Mouse (Mus musculus) midbrain, embryonic 15.5 days (tissue): ENCODE results near the gene Gpr155. TPM values are rescaled to one million over a fixed set of nuclear protein-coding genes. Genes with fewer than 3 reads are reported as not detected.
A peak's percentile ranks its signal among the peaks of the same experiment; 100 is the strongest.

Source experiments
- ATAC-seq: fragments of 200-750 bp; cut with Nextera tagmentation; replicated peaks from 2 replicates; pipeline ENCODE4 v1.8.0; 2017; ENCODE audit warnings: moderate TSS enrichment
- H3K27ac ChIP-seq: fragments of 300-500 bp; sonication (generic); 2 replicates; pipeline ENCODE4 v1.5.1; 2015; ENCODE audit warnings: mild to moderate bottlenecking, inconsistent platforms
- H3K27me3 ChIP-seq: fragments of 300-500 bp; sonication (generic); replicated peaks from 2 replicates; pipeline ENCODE4 v1.6.1; 2015; ENCODE audit warnings: inconsistent platforms
- H3K36me3 ChIP-seq: fragments of 300-500 bp; sonication (generic); replicated peaks from 2 replicates; pipeline ENCODE4 v1.6.1; 2015; ENCODE audit warnings: inconsistent platforms
- H3K4me1 ChIP-seq: fragments of 300-500 bp; sonication (generic); 2 replicates; pipeline ENCODE4 v1.6.1; 2015; ENCODE audit warnings: inconsistent platforms
- H3K4me2 ChIP-seq: fragments of 300-500 bp; sonication (generic); 2 replicates; pipeline ENCODE4 v1.6.1; 2015; ENCODE audit warnings: inconsistent platforms, mild to moderate bottlenecking, moderate library complexity
- H3K4me3 ChIP-seq: fragments of 300-500 bp; sonication (generic); 2 replicates; pipeline ENCODE4 v1.5.1; 2015; ENCODE audit warnings: mild to moderate bottlenecking, inconsistent platforms
- H3K9ac ChIP-seq: fragments of 300-500 bp; sonication (generic); 2 replicates; pipeline ENCODE4 v1.6.1; 2015; ENCODE audit warnings: mild to moderate bottlenecking, inconsistent platforms
- H3K9me3 ChIP-seq: fragments of 300-500 bp; sonication (generic); 2 replicates; pipeline ENCODE4 v1.6.1; 2016; ENCODE audit warnings: inconsistent platforms
- WGBS: fragments of 180-500 bp; shearing (Covaris S2); methylation state at CpG from one replicate; pipeline ENCODE4 v1.1.7; 2015; ENCODE audit warnings: mixed read lengths; 5-methylcytosine and 5-hydroxymethylcytosine counted together
- polyA plus RNA-seq: library from polyadenylated mRNA; unstranded; fragments of >200 nt; fragmentation: Nextera tagmentation; extraction: Ambion mirVana; gene quantifications from 2 replicates; pipeline ENCODE4 v1.2.1, GENCODE M21; 2015

Gpr155 gene
- polyA plus RNA-seq, 1 experiment from 2014 or later = 14.0 TPM

DNA sequence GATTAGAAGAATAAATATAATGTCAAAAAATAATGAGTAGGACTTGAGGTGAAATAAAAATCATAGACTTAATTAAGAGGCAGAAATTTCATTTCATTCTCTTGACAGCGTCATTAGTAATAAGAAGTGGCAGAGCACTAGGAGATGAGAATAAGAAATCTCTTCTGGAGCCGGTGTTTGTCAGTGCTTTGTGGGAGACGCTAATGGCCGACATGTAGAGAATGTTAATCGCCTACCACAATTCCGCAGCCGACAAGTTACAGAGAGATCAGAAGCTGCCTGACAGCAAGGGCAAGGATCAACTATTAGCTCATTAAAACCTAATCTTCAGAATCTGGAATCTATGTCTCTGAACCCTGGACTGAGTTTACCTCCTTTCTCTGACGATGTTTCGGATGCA lies 38.6 kb downstream of the Gpr155 start:
- H3K4me3 ChIP-seq = no peak overlapping the region
- H3K9ac ChIP-seq = no peak overlapping the region
- 0 out of 2 replicates have a peak overlapping the region, but pooled peaks have one; percentile 10 for H3K27ac ChIP-seq
- WGBS = 48% methylated on average over 9 of the region's 9 CpGs
- 0 out of 2 replicates have a peak, but pooled peaks cover 4% of the 10 kb centered on the region for H3K4me1 ChIP-seq
- H3K36me3 ChIP-seq = no peaks in the 10 kb centered on the region
- H3K9me3 ChIP-seq = no peaks in the 10 kb centered on the region
- no peak for ATAC-seq
- H3K4me2 ChIP-seq = no peak overlapping the region
- no peaks in the 10 kb centered on the region for H3K27me3 ChIP-seq

DNA sequence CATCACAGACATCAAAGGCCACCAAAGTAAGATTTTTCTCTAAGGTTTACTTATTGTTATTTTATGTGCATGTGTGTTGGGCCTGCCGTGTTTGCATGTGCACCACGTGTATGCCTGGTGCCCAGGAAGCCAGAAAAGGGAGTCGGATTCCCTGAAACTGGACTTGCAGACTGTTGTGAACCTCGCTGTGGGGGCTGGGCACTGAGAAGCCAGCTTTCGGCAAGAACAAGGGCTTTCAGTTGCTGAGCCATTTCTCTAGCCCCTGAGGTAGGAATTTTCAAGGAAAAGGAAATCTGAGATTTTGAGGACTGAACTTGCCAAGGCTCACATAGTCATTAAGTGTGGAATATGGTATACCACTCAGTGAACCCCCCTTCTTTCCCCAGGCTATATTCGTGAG lies 39.2 kb downstream of the Gpr155 start:
- H3K4me2 ChIP-seq = no peak overlapping the region
- 0 out of 2 replicates have a peak, but pooled peaks cover 4% of the 10 kb centered on the region for H3K4me1 ChIP-seq
- whole genome bisulfite sequencing = 54% methylated on average over 6 of the region's 6 CpGs
- no peaks in the 10 kb centered on the region for H3K36me3 ChIP-seq
- 0 out of 2 replicates have a peak overlapping the region, but pooled peaks have one; percentile 20 for H3K27ac ChIP-seq
- no peaks in the 10 kb centered on the region for H3K9me3 ChIP-seq
- H3K4me3 ChIP-seq = no peak overlapping the region
- ATAC-seq = no peak
- no peaks in the 10 kb centered on the region for H3K27me3 ChIP-seq
- H3K9ac ChIP-seq = no peak overlapping the region

DNA sequence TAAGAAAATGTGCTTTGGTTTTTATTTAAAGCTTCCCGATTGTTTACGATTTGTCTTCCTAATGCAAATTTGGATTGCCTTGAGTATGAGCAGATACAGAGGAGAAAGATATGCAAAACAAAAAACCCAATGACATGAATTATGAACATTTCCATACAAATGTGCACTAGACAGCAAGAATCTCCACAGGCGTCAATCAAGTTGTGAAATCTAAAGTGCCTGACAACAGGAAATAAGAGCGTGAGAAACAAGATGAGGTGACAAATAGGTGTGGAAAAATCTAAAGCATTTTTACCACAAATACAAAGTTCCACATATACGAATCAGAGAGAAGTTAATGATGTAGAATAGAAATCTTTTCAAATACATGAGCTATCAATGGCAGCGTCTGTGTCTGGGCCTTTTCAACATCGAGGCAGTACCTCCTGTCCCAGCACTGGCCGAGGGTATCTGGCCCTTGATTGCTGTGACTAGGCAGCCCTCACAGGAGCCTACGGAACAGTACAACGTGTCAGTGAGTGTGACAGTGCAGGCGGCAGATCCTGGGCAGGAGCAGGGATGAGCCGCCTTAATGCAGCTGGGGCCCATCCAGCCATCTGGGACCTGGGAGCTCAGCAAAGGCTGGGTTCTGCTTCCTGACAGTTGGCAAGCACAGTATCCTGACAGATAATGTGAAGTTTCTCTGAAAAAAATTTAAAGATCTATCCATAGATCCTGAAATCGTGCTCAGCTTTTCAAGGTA lies 39.9 kb downstream of the Gpr155 start:
- ATAC-seq = no peak
- Histone ChIP-seq H3K36me3 (no peaks in the 10 kb centered on the region), H3K4me2 (no peak overlapping the region), H3K9me3 (no peaks in the 10 kb centered on the region), H3K27ac (no peak overlapping the region), H3K4me3 (no peak overlapping the region), H3K4me1 (0 out of 2 replicates have a peak, but pooled peaks cover 4% of the 10 kb centered on the region), H3K9ac (no peak overlapping the region), H3K27me3 (no peaks in the 10 kb centered on the region)
- WGBS = 66% methylated on average over 13 of the region's 13 CpGs

DNA sequence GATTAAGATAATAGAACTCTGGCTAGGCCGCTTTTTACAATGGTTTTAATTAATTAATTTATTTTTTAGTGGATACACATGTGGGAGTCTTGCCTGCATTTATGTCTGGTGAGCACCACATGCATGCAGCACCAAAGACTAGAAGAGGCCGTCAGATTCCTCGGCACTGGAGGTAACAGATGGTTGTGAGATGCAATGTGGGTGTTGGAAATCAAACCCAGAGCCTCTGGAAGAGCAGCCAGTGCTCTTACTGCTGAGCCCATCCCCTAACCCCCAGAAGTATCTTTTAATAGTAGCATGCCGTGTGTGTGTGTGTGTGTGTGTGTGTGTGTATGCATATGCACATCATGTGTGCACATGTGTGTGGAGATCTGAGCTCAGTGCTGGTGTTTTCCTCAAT lies 41.2 kb downstream of the Gpr155 start:
- Histone ChIP-seq H3K36me3 (no peaks in the 10 kb centered on the region), H3K4me3 (no peak overlapping the region), H3K4me1 (0 out of 2 replicates have a peak, but pooled peaks cover 4% of the 10 kb centered on the region), H3K27ac (no peak overlapping the region), H3K9ac (no peak overlapping the region), H3K27me3 (no peaks in the 10 kb centered on the region), H3K4me2 (no peak overlapping the region), H3K9me3 (no peaks in the 10 kb centered on the region)
- 96% methylated on average over 4 of the region's 4 CpGs for WGBS
- ATAC-seq = no peak

DNA sequence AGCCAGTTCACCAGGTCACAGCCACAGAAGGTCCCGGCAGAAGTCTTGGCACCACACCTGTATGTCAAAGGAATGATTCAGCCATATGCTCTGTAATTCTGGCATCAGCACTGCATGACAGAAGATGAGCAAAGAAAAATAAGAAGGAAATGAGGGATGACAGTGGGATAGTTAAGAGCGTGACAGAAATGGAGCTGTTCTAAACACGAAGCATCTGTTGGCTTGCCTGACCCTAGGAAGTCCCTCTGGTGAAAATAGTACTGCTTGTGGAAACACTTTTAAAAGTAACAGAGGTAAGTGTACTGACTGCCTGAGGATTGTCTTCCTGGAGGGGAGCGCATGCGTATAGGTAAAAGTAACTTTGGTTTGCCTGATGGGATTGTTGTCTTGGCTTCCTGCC lies 42.7 kb downstream of the Gpr155 start:
- Histone ChIP-seq H3K36me3 (no peaks in the 10 kb centered on the region), H3K4me1 (0 out of 2 replicates have a peak, but pooled peaks cover 4% of the 10 kb centered on the region), H3K9ac (no peak overlapping the region), H3K27me3 (no peaks in the 10 kb centered on the region), H3K9me3 (no peaks in the 10 kb centered on the region), H3K27ac (no peak overlapping the region), H3K4me3 (no peak overlapping the region), H3K4me2 (no peak overlapping the region)
- no peak for ATAC-seq
- WGBS = 93% methylated on average over 5 of the region's 5 CpGs

DNA sequence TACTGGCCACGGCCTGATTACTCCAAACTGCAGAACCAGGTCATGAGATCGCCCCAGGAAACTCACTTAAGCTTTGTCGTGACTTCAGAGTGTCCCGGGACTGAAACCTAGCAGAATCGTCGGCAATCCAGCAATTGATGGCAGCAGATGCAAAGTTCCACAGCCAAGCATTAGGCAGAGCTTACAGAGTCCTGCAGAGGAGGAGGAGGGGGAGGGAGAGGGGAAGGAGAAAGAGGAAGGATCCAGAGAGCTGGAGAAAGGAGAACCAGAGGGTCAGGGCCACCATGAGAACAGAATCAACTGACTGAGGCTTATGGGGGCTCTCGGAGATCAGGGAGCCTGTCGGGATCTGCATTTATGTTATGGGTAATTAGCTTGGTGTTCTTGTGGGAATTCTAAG lies 48.0 kb downstream of the Gpr155 start:
- Histone ChIP-seq H3K4me3 (no peak overlapping the region), H3K9me3 (no peaks in the 10 kb centered on the region), H3K36me3 (no peaks in the 10 kb centered on the region), H3K4me2 (no peak overlapping the region), H3K27ac (no peak overlapping the region), H3K9ac (no peak overlapping the region), H3K4me1 (no peaks in the 10 kb centered on the region), H3K27me3 (no peaks in the 10 kb centered on the region)
- WGBS = 74% methylated on average over 8 of the region's 8 CpGs
- ATAC-seq = no peak

DNA sequence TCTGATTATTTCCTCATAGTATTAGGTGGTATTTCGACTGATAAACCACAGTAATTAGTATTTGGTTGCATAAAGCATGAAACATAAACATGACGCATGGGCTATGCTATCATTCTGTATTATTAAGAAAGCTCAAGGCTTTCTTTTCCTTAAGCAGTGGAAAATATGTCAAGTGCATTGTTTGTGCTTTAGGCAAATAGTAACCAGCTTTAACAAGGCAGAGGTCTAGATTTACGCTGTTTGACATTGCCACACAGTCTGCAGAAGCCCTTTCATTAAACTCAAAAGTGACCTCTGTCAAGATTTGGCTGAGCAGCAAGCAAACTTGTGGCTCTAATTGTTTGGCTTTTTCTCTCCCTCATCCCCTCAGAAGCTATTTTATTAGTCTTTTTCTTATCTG lies 50.4 kb downstream of the Gpr155 start:
- no peak overlapping the region for H3K4me2 ChIP-seq
- H3K36me3 ChIP-seq = no peaks in the 10 kb centered on the region

DNA sequence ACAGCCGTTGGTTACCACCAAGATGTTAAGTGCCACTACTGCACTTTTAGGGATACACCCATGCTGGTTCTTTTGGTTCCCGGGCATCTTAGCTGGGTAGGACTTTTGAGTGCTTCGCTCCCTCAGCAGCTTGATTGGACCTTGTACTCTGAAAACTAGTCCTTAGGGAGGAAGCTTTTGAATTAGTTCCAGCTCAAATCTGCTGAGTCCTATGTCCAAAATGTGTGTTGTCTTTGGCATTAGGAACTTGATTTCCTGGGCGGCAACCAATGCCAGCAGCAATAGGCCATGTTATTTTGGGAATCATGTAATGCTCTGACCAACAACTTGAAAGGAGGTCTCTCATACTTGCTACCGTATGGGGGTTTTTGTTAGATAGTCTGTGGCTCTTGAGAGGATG lies 60.5 kb downstream of the Gpr155 start:
- Histone ChIP-seq H3K9ac (no peak overlapping the region), H3K4me2 (no peak overlapping the region), H3K4me3 (no peak overlapping the region), H3K27ac (no peak overlapping the region), H3K4me1 (no peaks in the 10 kb centered on the region), H3K27me3 (no peaks in the 10 kb centered on the region), H3K9me3 (no peaks in the 10 kb centered on the region), H3K36me3 (no peaks in the 10 kb centered on the region)
- 77% methylated on average over 5 of the region's 5 CpGs for WGBS
- ATAC-seq = no peak

More for the DNA sequence above, 50.4 kb downstream of the Gpr155 start:
- no peaks in the 10 kb centered on the region for H3K9me3 ChIP-seq
- 88% methylated on average over 3 of the region's 3 CpGs for WGBS
- no peaks in the 10 kb centered on the region for H3K27me3 ChIP-seq
- no peak overlapping the region for H3K9ac ChIP-seq
- ATAC-seq = no peak
- no peak overlapping the region for H3K4me3 ChIP-seq
- H3K27ac ChIP-seq = no peak overlapping the region
- H3K4me1 ChIP-seq = no peaks in the 10 kb centered on the region

DNA sequence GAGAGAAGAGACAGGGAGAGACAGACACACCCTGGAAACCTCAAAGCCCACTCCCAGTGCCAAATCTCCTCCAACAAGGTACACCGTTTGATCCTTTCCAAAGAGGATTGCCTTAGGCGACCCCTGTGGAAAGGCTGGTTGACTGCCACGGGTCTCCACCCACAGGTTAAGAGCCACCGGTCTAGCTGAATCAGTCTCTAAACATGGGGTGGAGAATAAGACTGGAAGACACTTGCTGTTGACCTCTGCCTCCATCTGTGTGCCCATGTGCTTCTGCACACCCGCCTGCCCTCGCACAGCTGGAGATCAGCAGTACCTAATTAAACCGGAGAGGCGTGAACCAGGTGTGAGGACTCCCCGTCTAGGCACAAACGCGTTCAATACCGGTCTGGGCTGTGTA lies 63.4 kb downstream of the Gpr155 start:
- H3K9me3 ChIP-seq = no peaks in the 10 kb centered on the region
- no peak for ATAC-seq
- H3K4me1 ChIP-seq = no peaks in the 10 kb centered on the region
- H3K36me3 ChIP-seq = no peaks in the 10 kb centered on the region
- no peaks in the 10 kb centered on the region for H3K27me3 ChIP-seq
- no peak overlapping the region for H3K27ac ChIP-seq
- H3K4me3 ChIP-seq = no peak overlapping the region
- WGBS = 77% methylated on average over 12 of the region's 12 CpGs
- H3K9ac ChIP-seq = no peak overlapping the region
- no peak overlapping the region for H3K4me2 ChIP-seq

DNA sequence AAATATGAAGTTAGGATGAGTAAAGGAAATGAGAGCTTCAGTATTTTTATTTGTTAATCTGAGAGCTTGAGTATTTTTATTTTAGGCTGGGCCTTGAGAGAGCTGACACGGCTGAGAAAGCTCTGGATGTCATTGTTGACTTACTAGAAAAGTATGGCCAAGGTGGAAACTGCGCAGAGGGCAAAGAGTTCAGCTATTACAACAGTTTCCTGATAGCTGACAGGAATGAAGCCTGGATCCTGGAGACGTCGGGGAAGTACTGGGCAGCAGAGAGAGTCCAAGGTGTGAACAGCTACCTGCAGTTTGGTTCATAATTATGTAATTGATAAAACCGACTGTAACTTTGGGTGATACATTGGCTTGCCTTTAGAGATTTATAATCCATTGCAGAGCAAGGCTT lies 67.2 kb downstream of the Gpr155 start:
- ATAC-seq = no peak
- Histone ChIP-seq H3K27ac (no peak overlapping the region), H3K4me1 (no peaks in the 10 kb centered on the region), H3K9ac (no peak overlapping the region), H3K4me2 (no peak overlapping the region), H3K36me3 (no peaks in the 10 kb centered on the region), H3K4me3 (no peak overlapping the region), H3K27me3 (no peaks in the 10 kb centered on the region), H3K9me3 (no peaks in the 10 kb centered on the region)
- WGBS = 91% methylated on average over 5 of the region's 5 CpGs

DNA sequence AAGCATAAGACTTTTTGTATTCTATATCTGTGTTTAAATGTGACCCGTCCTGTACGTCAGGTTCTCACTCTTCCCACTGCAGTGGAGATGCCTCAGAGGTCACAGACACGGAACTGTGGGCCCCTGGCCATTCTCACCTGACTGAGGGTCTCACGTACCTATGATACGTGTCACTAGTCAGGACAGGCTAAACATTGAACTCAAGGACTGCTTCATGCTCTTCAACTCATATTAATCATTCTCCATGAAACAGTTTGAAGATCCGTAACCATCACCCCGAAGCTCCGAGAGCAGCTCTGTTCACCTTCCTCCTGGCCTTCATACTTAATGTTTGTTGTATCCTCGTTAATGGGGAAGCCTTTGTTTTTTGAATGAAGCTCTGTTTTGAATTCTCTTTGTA lies 68.9 kb downstream of the Gpr155 start:
- H3K4me2 ChIP-seq = no peak overlapping the region
- 91% methylated on average over 9 of the region's 9 CpGs for WGBS

DNA sequence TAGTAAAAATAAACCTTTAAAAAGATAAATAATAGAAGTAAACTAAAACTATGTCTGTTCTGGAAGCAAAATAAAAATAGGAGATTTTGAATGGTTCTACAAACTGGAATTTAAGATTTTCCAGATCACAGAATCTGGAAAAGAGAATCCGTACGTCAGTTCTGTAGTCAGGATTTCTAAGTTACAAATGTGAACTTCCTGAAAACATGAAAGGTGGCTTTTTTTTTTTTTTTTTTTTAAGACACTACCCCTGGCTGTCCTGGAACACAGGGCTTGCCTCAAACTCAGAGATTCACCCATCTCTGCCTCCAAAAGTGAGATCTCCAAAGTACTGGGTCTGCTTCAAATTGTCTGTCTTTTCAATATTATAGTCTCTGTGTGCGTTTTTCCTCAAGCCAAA lies 72.1 kb downstream of the Gpr155 start:
- no peak overlapping the region for H3K9ac ChIP-seq
- H3K27me3 ChIP-seq = no peaks in the 10 kb centered on the region
- H3K27ac ChIP-seq = no peak overlapping the region
- no peak overlapping the region for H3K4me3 ChIP-seq
- 95% methylated on average over 3 of the region's 3 CpGs for WGBS
- H3K36me3 ChIP-seq = peaks cover 2% of the 10 kb centered on the region; the same call in 1 of the 2 replicates
- peaks cover 16% of the 10 kb centered on the region for H3K4me1 ChIP-seq
- H3K9me3 ChIP-seq = no peaks in the 10 kb centered on the region
- H3K4me2 ChIP-seq = no peak overlapping the region
- ATAC-seq = no peak

More for the DNA sequence above, 68.9 kb downstream of the Gpr155 start:
- Histone ChIP-seq H3K4me1 (0 out of 2 replicates have a peak, but pooled peaks cover 4% of the 10 kb centered on the region), H3K4me3 (no peak overlapping the region), H3K27ac (no peak overlapping the region), H3K9me3 (no peaks in the 10 kb centered on the region), H3K9ac (no peak overlapping the region), H3K27me3 (no peaks in the 10 kb centered on the region), H3K36me3 (no peaks in the 10 kb centered on the region)
- no peak for ATAC-seq

DNA sequence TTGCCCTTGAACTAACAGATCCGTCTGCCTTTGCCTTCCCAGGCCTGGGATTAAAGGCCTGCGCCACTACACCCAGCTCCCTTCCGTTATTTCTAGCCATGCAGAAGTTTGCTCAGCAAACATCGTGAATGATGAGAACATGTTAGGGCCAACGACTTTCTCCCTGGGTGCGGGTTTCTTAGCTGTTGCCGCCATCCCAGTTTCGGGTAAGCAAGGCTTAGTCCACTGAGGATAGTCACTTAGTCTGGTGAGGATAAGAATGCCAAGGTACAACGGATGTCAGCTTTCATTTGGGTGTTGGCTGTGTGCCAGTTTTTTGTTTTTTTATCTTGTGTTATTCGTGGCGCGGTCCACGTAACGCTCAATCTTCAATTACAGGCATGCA lies 73.3 kb downstream of the Gpr155 start:
- 38% methylated on average over 14 of the region's 14 CpGs for WGBS
- peak overlapping the region; percentile 82; the same call in 1 of the 2 replicates for H3K27ac ChIP-seq
- peak; percentile 35 for ATAC-seq

More for the DNA sequence above, 73.3 kb downstream of the Gpr155 start:
- peaks cover 10% of the 10 kb centered on the region; the same call in 1 of the 2 replicates for H3K36me3 ChIP-seq
- no peaks in the 10 kb centered on the region for H3K9me3 ChIP-seq
- peak overlapping the region; percentile 45 for H3K9ac ChIP-seq
- H3K27me3 ChIP-seq = no peaks in the 10 kb centered on the region
- peak overlapping the region; percentile 79 for H3K4me2 ChIP-seq
- peaks cover 16% of the 10 kb centered on the region for H3K4me1 ChIP-seq
- H3K4me3 ChIP-seq = peak overlapping the region; percentile 57
